Mouse (Mus musculus) lung, postnatal 10 days (tissue): ENCODE measurements around the gene Nr1d1.

ENCODE experiments used
- DNase-seq: peaks from one replicate; pipeline ENCODE4 v3.0.0; 2021

Gene Nr1d1

GRCm38 (mm10) chr11:98769007-98769954 is 5.9 kb downstream of the Nr1d1 start:
- peak; percentile 13 for DNase-seq

GRCm38 (mm10) chr11:98768127-98769006 is 6.8 kb downstream of the Nr1d1 start:
- DNase-seq: peak; percentile 48

- DNase-seq: peak; percentile 12
Observed at GRCm38 (mm10) chr11:98767713-98768112, 7.4 kb downstream of the Nr1d1 start.

GRCm38 (mm10) chr11:98767276-98767675 is 7.9 kb downstream of the Nr1d1 start:
- DNase-seq: peak; percentile 69

- DNase-seq: peak; percentile 36
Observed at GRCm38 (mm10) chr11:98766816-98767215, 8.3 kb downstream of the Nr1d1 start.

- DNase-seq: no peak
Observed at GRCm38 (mm10) chr11:98766346-98766745, 8.8 kb downstream of the Nr1d1 start.

- peak; percentile 62 for DNase-seq
Observed at GRCm38 (mm10) chr11:98765421-98766309, 9.5 kb downstream of the Nr1d1 start.

GRCm38 (mm10) chr11:98764746-98765145 is 10.4 kb downstream of the Nr1d1 start:
- DNase-seq: no peak

GRCm38 (mm10) chr11:98764091-98764490 is 11.0 kb downstream of the Nr1d1 start:
- DNase-seq: no peak

GRCm38 (mm10) chr11:98763502-98763861 is 11.7 kb downstream of the Nr1d1 start:
- no peak for DNase-seq

- peak; percentile 79 for DNase-seq
Observed at GRCm38 (mm10) chr11:98762756-98763501, 12.2 kb downstream of the Nr1d1 start.

GRCm38 (mm10) chr11:98761939-98762338 is 13.2 kb downstream of the Nr1d1 start:
- no peak for DNase-seq

GRCm38 (mm10) chr11:98756711-98757110 is 18.4 kb downstream of the Nr1d1 start:
- DNase-seq: no peak

- DNase-seq: no peak
Observed at GRCm38 (mm10) chr11:98755726-98756380, 19.3 kb downstream of the Nr1d1 start.

GRCm38 (mm10) chr11:98754621-98755181 is 20.4 kb downstream of the Nr1d1 start:
- DNase-seq: peak; percentile 91

GRCm38 (mm10) chr11:98754151-98754620 is 20.9 kb downstream of the Nr1d1 start:
- DNase-seq: peak; percentile 56

- no peak for DNase-seq
Observed at GRCm38 (mm10) chr11:98753264-98753663, 21.9 kb downstream of the Nr1d1 start.

- DNase-seq: no peak
Observed at GRCm38 (mm10) chr11:98752562-98753140, 22.5 kb downstream of the Nr1d1 start.

GRCm38 (mm10) chr11:98751221-98751782 is 23.8 kb downstream of the Nr1d1 start:
- peak; percentile 57 for DNase-seq
